Mouse (Mus musculus) liver, embryonic 14.5 days (tissue): ENCODE measurements around the gene Tgfbr3.

Source experiments
- CTCF ChIP-seq: IDR thresholded peaks from 2 replicates; pipeline ENCODE4 v1.5.1; 2016; ENCODE audit warnings: antibody characterized with exemption, low read depth, control low read depth
- EP300 ChIP-seq: IDR thresholded peaks from 2 replicates; pipeline ENCODE4 v1.6.1; 2016; ENCODE audit warnings: antibody characterized with exemption, low read depth

DNA sequence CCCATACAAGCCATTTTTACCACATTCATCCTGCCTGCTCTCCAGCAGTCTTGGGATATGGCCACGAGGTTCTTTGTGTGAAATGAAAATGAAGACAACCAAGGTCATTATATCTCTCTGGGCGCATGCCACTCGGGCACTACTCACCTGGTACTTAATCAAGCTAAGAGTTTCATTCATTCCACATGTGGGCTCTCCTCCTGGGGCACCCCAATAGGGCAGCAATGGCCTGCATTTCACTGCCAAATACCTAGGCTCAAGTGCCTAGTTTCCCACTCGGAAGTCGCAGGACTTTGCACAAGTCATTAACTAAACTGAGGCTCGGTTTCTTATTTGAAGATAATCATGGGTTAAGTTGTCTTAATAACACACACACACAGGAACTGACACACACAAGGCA lies 27.5 kb downstream of the Tgfbr3 start:
- TF ChIP-seq CTCF, result no peak
- no peak for TF ChIP-seq EP300
